Mouse (Mus musculus) lung, embryonic 14.5 days (tissue): ENCODE measurements around the gene Serpinb8. TPM values are rescaled to one million over a fixed set of nuclear protein-coding genes. Genes with fewer than 3 reads are reported as not detected.

ENCODE experiments used
- ATAC-seq: fragments of 200-750 bp; cut with Nextera tagmentation; 2 replicates; pipeline ENCODE4 v1.8.0; 2017; ENCODE audit warnings: mild to moderate bottlenecking, moderate TSS enrichment, moderate library complexity; ENCODE audit not compliant: insufficient read depth
- DNase-seq: peaks from one replicate; pipeline ENCODE4 v3.0.0-alpha.2; 2015
- H3K27ac ChIP-seq: fragments of 300-500 bp; sonication (generic); 2 replicates; pipeline ENCODE4 v1.5.1; 2014; ENCODE audit warnings: low read depth, mild to moderate bottlenecking, moderate library complexity
- H3K27me3 ChIP-seq: fragments of 300-500 bp; sonication (generic); 2 replicates; pipeline ENCODE4 v1.6.1; 2014; ENCODE audit warnings: low read length, control low read depth; ENCODE audit not compliant: insufficient read depth
- H3K36me3 ChIP-seq: fragments of 300-500 bp; sonication (generic); 2 replicates; pipeline ENCODE4 v1.6.1; 2014; ENCODE audit warnings: control low read depth; ENCODE audit not compliant: insufficient read depth
- H3K4me1 ChIP-seq: fragments of 300-500 bp; sonication (generic); 2 replicates; pipeline ENCODE4 v1.6.1; 2014; ENCODE audit warnings: antibody characterized with exemption, control low read depth; ENCODE audit not compliant: insufficient read depth
- H3K4me2 ChIP-seq: fragments of 300-500 bp; sonication (generic); 2 replicates; pipeline ENCODE4 v1.6.1; 2014; ENCODE audit warnings: mild to moderate bottlenecking
- H3K4me3 ChIP-seq: fragments of 300-500 bp; sonication (generic); 2 replicates; pipeline ENCODE4 v1.5.1; 2014; ENCODE audit warnings: low read depth, low read length
- H3K9ac ChIP-seq: fragments of 300-500 bp; sonication (generic); 2 replicates; pipeline ENCODE4 v1.6.1; 2014
- H3K9me3 ChIP-seq: fragments of 300-500 bp; sonication (generic); 2 replicates; pipeline ENCODE4 v1.6.1; 2016; ENCODE audit warnings: low read depth, low read length, control low read depth
- CTCF ChIP-seq: IDR thresholded peaks from 2 replicates; pipeline ENCODE4 v1.5.1; 2016; ENCODE audit warnings: antibody characterized with exemption, low read depth
- WGBS: fragments of 180-500 bp; shearing (Covaris S2); extraction: QIAGEN DNeasy Blood & Tissue Kit; methylation state at CpG from one replicate; pipeline ENCODE4 v1.1.7; 2014; 5-methylcytosine and 5-hydroxymethylcytosine counted together
- polyA plus RNA-seq: library from polyadenylated mRNA; unstranded; fragments of >200 nt; fragmentation: Nextera tagmentation; extraction: Ambion mirVana; gene quantifications from 2 replicates; pipeline ENCODE4 v1.2.1, GENCODE M21; 2014

Serpinb8 gene
- 2.9 and 5.1 TPM in 2 replicates for polyA plus RNA-seq

- Histone ChIP-seq H3K4me2 (peak within 1 kb of the TSS; percentile 53), H3K27ac (peak within 1 kb of the TSS; percentile 69; the same call in 1 of the 2 replicates), H3K9ac (no peak within 1 kb of the TSS), H3K36me3 (no peaks in the 10 kb centered on the region), H3K4me1 (peaks cover 8% of the 10 kb centered on the region; the same call in 1 of the 2 replicates), H3K27me3 (no peaks in the 10 kb centered on the region), H3K4me3 (peak within 1 kb of the TSS; percentile 24), H3K9me3 (no peaks in the 10 kb centered on the region)
- 27% methylated on average over 10 of the region's 10 CpGs for WGBS
- TF ChIP-seq CTCF = no peak
- ATAC-seq (peak; percentile 96), DNase-seq (peak; percentile 70)
Measured at GRCm38 (mm10) chr1:107589691-107590470, at the start of gene Serpinb8. TSS of gene Serpinb8 (plus strand) at chr1:107590006.

- no peak for ATAC-seq
Measured at GRCm38 (mm10) chr1:107559494-107559893, 30.3 kb upstream of the Serpinb8 start.

GRCm38 (mm10) chr1:107562110-107562509, 27.7 kb upstream of the Serpinb8 start:
- no peaks in the 10 kb centered on the region for H3K27me3 ChIP-seq
- H3K4me3 ChIP-seq = no peak overlapping the region
- H3K9me3 ChIP-seq = no peaks in the 10 kb centered on the region
- no peak overlapping the region for H3K9ac ChIP-seq
- no peak overlapping the region for H3K4me2 ChIP-seq
- H3K27ac ChIP-seq = no peak overlapping the region
- peak; percentile 14; the same call in 1 of the 2 replicates for TF ChIP-seq CTCF
- DNase-seq (no peak), ATAC-seq (no peak)
- WGBS = 80% methylated on average over 1 of the region's 1 CpGs
- H3K4me1 ChIP-seq = no peaks in the 10 kb centered on the region
- no peaks in the 10 kb centered on the region for H3K36me3 ChIP-seq

More at GRCm38 (mm10) chr1:107559494-107559893, 30.3 kb upstream of the Serpinb8 start:
- no peaks in the 10 kb centered on the region for H3K36me3 ChIP-seq
- no peak for TF ChIP-seq CTCF
- H3K27me3 ChIP-seq = no peaks in the 10 kb centered on the region
- H3K4me3 ChIP-seq = no peak overlapping the region
- peak; percentile 17 for DNase-seq
- WGBS = 75% methylated on average over 3 of the region's 3 CpGs
- H3K9me3 ChIP-seq = no peaks in the 10 kb centered on the region
- no peak overlapping the region for H3K9ac ChIP-seq
- no peak overlapping the region for H3K27ac ChIP-seq
- no peak overlapping the region for H3K4me2 ChIP-seq
- no peaks in the 10 kb centered on the region for H3K4me1 ChIP-seq

DNA sequence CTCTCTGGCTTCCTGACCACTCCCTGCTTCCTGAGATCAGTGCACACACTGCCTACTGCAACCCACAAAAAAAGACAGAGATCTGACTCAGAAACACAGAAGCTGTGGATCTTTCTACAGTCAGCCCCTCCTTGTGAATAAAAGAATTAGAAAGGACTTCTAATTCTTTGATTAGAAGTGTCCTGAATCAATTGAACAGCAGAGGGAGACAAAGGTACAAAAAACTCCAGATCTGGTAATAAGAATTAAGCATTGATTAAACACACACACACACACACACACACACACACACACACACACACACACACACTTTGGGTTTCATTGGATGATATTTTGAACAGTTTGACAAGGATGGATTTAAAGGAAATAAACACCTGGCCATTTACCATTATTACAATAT, 24.2 kb upstream of the Serpinb8 start:
- no peak for ATAC-seq
- peak; percentile 42 for TF ChIP-seq CTCF
- Histone ChIP-seq H3K36me3 (no peaks in the 10 kb centered on the region), H3K4me1 (no peaks in the 10 kb centered on the region), H3K9ac (no peak overlapping the region), H3K27me3 (no peaks in the 10 kb centered on the region), H3K4me3 (no peak overlapping the region), H3K4me2 (no peak overlapping the region), H3K27ac (no peak overlapping the region), H3K9me3 (no peaks in the 10 kb centered on the region)
- peak; percentile 68 for DNase-seq

- peak; percentile 76 for DNase-seq
- Histone ChIP-seq H3K27ac (no peak overlapping the region), H3K9ac (no peak overlapping the region), H3K9me3 (no peaks in the 10 kb centered on the region), H3K27me3 (no peaks in the 10 kb centered on the region), H3K4me3 (no peak overlapping the region), H3K4me2 (no peak overlapping the region), H3K4me1 (no peaks in the 10 kb centered on the region), H3K36me3 (no peaks in the 10 kb centered on the region)
- TF ChIP-seq CTCF = no peak
- no peak for ATAC-seq
- 33% methylated on average over 2 of the region's 2 CpGs for WGBS
Measured at GRCm38 (mm10) chr1:107576094-107576493, 13.7 kb upstream of the Serpinb8 start.

DNA sequence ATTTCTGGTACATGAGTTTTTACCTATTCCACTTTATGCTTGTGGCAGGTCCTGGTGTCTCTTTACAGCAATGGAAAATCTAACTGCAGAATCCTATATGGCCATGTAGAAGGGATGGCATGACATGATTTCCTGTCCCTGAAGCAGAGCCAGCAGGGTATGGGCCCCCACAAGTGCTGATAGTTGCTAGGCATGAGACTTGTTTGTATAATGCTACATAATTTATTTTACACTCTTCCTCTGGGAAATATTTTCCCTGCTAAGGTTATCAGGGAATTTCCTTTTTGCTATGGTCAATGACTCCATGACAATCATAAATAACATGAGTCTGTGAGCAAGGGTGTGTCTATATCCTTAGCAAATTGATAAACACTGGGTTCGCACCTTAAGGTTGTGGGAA, 12.3 kb upstream of the Serpinb8 start:
- Histone ChIP-seq H3K36me3 (no peaks in the 10 kb centered on the region), H3K27ac (no peak overlapping the region), H3K27me3 (no peaks in the 10 kb centered on the region), H3K4me3 (no peak overlapping the region), H3K4me1 (no peaks in the 10 kb centered on the region), H3K9me3 (no peaks in the 10 kb centered on the region), H3K4me2 (no peak overlapping the region), H3K9ac (no peak overlapping the region)
- ATAC-seq (peak; percentile 78; the same call in 1 of the 2 replicates), DNase-seq (no peak)
- TF ChIP-seq CTCF = no peak
- 47% methylated on average over 1 of the region's 1 CpGs for WGBS

DNA sequence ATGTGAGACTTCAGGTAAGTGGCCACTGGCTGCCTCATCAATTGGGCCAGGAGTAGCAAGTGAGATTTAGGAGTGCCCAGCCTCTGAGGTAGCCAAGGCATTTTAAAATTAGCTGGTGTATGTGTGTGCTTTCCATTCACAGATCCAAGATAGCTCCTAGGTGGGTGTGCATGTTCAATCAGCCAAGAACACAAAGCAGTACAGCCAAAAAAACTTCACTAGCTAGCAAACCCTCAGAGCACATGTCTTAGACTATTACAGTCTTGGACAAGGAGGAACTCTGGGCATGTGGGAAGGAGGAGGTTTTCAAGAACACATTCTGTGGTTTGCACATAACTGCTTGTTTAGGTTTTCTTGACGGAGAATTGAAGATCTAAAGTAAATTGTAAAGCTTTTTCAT, 8.6 kb upstream of the Serpinb8 start:
- no peak overlapping the region for H3K27ac ChIP-seq
- 35% methylated on average over 1 of the region's 1 CpGs for WGBS
- no peaks in the 10 kb centered on the region for H3K27me3 ChIP-seq
- TF ChIP-seq CTCF = no peak
- DNase-seq (peak; percentile 4), ATAC-seq (no peak)
- no peak overlapping the region for H3K9ac ChIP-seq
- no peaks in the 10 kb centered on the region for H3K36me3 ChIP-seq
- no peak overlapping the region for H3K4me3 ChIP-seq
- no peaks in the 10 kb centered on the region for H3K4me1 ChIP-seq
- no peaks in the 10 kb centered on the region for H3K9me3 ChIP-seq
- no peak overlapping the region for H3K4me2 ChIP-seq
